Mouse (Mus musculus): ENCODE results near the gene Mapk14. TPM values are rescaled to one million over a fixed set of nuclear protein-coding genes. Genes with fewer than 3 reads are reported as not detected.

Gene Mapk14
- total and polyA plus RNA-seq, 2 experiments from 2014 or later: 20.4 to 33.5 TPM

- no peak overlapping the region for H3K4me2 ChIP-seq (ENCODE audit: low read depth)
- H3K36me3 ChIP-seq (ENCODE audit: insufficient read depth): 0 out of 2 replicates have a peak, but pooled peaks cover 3% of the 10 kb centered on the region
- no peak overlapping the region for H3K9ac ChIP-seq
- DNase-seq (no peak), ATAC-seq (no peak)
- no peak overlapping the region for H3K27ac ChIP-seq (ENCODE audit: low read depth, low read length)
- H3K27me3 ChIP-seq (ENCODE audit: insufficient read depth, low read length): no peaks in the 10 kb centered on the region
- no peak for TF ChIP-seq CTCF (IDR thresholded peaks at IDR 0.05; ENCODE audit: low read depth)
- no peak overlapping the region for H3K4me3 ChIP-seq (ENCODE audit: low read depth, low read length)
- H3K4me1 ChIP-seq (ENCODE audit: insufficient read depth): peaks cover 31% of the 10 kb centered on the region
- no peaks in the 10 kb centered on the region for H3K9me3 ChIP-seq (ENCODE audit: low read length)
- WGBS: 13% methylated on average over 4 of the region's 4 CpGs
These were observed 7.1 kb downstream of the Mapk14 start for GRCm38 (mm10) chr17:28698245-28698644.

GRCm38 (mm10) chr17:28698672-28699071 is 7.5 kb downstream of the Mapk14 start:
- WGBS: 78% methylated on average over 2 of the region's 2 CpGs
- Histone ChIP-seq H3K9ac (no peak overlapping the region), H3K27ac (ENCODE audit: low read depth, low read length) (no peak overlapping the region), H3K27me3 (ENCODE audit: insufficient read depth, low read length) (no peaks in the 10 kb centered on the region), H3K4me3 (ENCODE audit: low read depth, low read length) (no peak overlapping the region), H3K4me2 (ENCODE audit: low read depth) (no peak overlapping the region), H3K4me1 (ENCODE audit: insufficient read depth) (peaks cover 27% of the 10 kb centered on the region), H3K36me3 (ENCODE audit: insufficient read depth) (0 out of 2 replicates have a peak, but pooled peaks cover under 1% of the 10 kb centered on the region), H3K9me3 (ENCODE audit: low read length) (no peaks in the 10 kb centered on the region)
- ATAC-seq: no peak
- TF ChIP-seq CTCF (IDR thresholded peaks at IDR 0.05; ENCODE audit: low read depth): no peak
- no peak for DNase-seq

DNA sequence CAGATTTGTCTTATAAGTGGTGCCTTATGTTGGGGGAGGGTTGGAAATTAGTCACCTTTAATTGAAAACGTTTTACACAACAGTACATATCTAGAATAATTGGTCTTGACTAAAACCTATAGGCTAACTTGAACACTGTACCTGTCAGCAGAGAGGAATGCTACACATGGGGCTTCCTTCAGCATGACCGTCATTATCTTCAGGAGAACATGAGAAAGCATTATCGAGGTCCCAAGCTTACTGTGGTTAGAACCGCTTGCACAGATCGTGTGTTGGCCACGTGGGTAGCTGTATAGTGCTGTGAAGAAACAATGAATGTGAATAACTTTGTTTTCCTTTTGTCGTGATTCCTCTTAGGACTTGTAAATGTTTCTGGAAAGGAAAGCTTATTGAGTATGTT is 8.7 kb downstream of the Mapk14 start:
- Histone ChIP-seq H3K27me3 (ENCODE audit: insufficient read depth, low read length) (no peaks in the 10 kb centered on the region), H3K4me1 (ENCODE audit: insufficient read depth) (peaks cover 23% of the 10 kb centered on the region), H3K27ac (ENCODE audit: low read depth, low read length) (no peak overlapping the region), H3K9me3 (ENCODE audit: low read length) (no peaks in the 10 kb centered on the region), H3K9ac (no peak overlapping the region), H3K4me2 (ENCODE audit: low read depth) (no peak overlapping the region), H3K4me3 (ENCODE audit: low read depth, low read length) (no peak overlapping the region), H3K36me3 (ENCODE audit: insufficient read depth) (no peaks in the 10 kb centered on the region)
- DNase-seq: no peak
- no peak for ATAC-seq
- 84% methylated on average over 7 of the region's 7 CpGs for WGBS
- no peak for TF ChIP-seq CTCF (IDR thresholded peaks at IDR 0.05; ENCODE audit: low read depth)

DNA sequence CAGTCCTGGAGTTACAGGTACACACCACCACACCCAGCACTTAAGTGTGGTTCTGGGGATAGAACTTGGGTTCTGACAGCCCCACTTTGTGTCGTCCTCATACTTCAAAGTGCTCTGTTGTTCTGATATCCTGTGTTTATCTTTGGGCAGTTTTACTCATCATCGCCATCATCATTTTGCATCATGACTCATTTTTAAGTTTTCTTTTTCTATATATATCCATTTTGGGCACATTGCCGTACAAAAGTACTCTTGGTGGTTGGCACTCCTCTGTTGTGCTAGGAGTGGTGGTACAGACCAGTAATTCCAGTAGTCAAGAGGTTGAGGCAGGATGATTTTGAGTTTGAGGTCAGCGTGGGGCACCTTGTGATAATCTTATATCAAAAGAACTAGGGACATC is 10.0 kb downstream of the Mapk14 start:
- Histone ChIP-seq H3K27ac (ENCODE audit: low read depth, low read length) (no peak overlapping the region), H3K27me3 (ENCODE audit: insufficient read depth, low read length) (no peaks in the 10 kb centered on the region), H3K4me2 (ENCODE audit: low read depth) (no peak overlapping the region), H3K36me3 (ENCODE audit: insufficient read depth) (no peaks in the 10 kb centered on the region), H3K9ac (no peak overlapping the region), H3K4me3 (ENCODE audit: low read depth, low read length) (no peak overlapping the region), H3K4me1 (ENCODE audit: insufficient read depth) (peaks cover 23% of the 10 kb centered on the region), H3K9me3 (ENCODE audit: low read length) (no peaks in the 10 kb centered on the region)
- DNase-seq (no peak), ATAC-seq (no peak)
- no peak for TF ChIP-seq CTCF (IDR thresholded peaks at IDR 0.05; ENCODE audit: low read depth)
- WGBS: 93% methylated on average over 4 of the region's 4 CpGs

DNA sequence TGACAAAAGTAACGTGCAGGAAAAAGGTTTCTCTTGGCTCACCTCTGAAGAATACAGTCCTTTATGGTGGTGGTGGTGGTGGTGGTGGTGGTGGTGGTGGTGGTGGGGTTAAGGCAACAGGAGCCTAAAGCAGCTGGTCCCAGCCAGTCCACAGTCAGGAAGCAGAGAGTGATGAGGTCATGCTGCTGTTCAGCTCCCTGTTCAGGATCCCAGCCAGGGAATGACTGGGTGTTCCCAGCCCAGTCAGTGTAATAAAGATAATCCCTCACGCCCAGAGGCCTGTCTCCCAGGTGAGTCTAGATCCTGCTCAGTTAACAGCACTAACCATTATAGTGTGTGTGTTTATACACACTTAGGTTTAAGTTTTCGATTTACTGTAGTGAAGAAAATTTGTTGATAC is 10.6 kb downstream of the Mapk14 start:
- H3K4me1 ChIP-seq (ENCODE audit: insufficient read depth): peaks cover 18% of the 10 kb centered on the region
- TF ChIP-seq CTCF (IDR thresholded peaks at IDR 0.05; ENCODE audit: low read depth): no peak
- H3K27me3 ChIP-seq (ENCODE audit: insufficient read depth, low read length): no peaks in the 10 kb centered on the region
- no peak overlapping the region for H3K4me3 ChIP-seq (ENCODE audit: low read depth, low read length)
- H3K4me2 ChIP-seq (ENCODE audit: low read depth): no peak overlapping the region
- ATAC-seq (no peak), DNase-seq (no peak)
- WGBS: 87% methylated on average over 3 of the region's 3 CpGs
- H3K36me3 ChIP-seq (ENCODE audit: insufficient read depth): no peaks in the 10 kb centered on the region
- no peak overlapping the region for H3K27ac ChIP-seq (ENCODE audit: low read depth, low read length)
- no peaks in the 10 kb centered on the region for H3K9me3 ChIP-seq (ENCODE audit: low read length)
- no peak overlapping the region for H3K9ac ChIP-seq

- no peak overlapping the region for H3K4me2 ChIP-seq (ENCODE audit: low read depth)
- no peak overlapping the region for H3K9ac ChIP-seq
- no peak for TF ChIP-seq CTCF (IDR thresholded peaks at IDR 0.05; ENCODE audit: low read depth)
- WGBS: 84% methylated on average over 2 of the region's 2 CpGs
- H3K4me1 ChIP-seq (ENCODE audit: insufficient read depth): peaks cover 9% of the 10 kb centered on the region; the same call in 1 of the 2 replicates
- H3K27me3 ChIP-seq (ENCODE audit: insufficient read depth, low read length): no peaks in the 10 kb centered on the region
- no peak for ATAC-seq
- no peak for DNase-seq
- no peak overlapping the region for H3K27ac ChIP-seq (ENCODE audit: low read depth, low read length)
- H3K9me3 ChIP-seq (ENCODE audit: low read length): no peaks in the 10 kb centered on the region
- no peaks in the 10 kb centered on the region for H3K36me3 ChIP-seq (ENCODE audit: insufficient read depth)
- H3K4me3 ChIP-seq (ENCODE audit: low read depth, low read length): no peak overlapping the region
These were observed 11.5 kb downstream of the Mapk14 start for GRCm38 (mm10) chr17:28702646-28703045.

DNA sequence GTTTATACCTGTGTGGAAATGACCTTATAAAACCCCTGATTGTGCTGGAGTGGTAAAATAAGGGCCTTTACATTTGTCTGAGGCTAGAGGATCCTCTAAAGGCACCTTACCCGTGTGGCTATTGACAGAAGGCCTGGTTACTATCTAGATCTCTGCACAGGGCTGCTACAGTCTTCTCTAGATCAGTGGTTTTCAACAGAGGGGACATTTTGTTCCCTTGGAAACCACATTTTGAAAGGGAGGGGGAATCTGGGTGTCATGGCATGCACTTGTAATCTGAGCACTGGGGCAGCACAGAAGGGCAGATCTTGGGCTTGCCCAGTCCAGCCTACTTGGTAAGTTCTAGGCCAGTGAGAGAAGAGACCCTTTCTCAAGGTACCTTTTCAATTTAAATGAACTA is 15.6 kb downstream of the Mapk14 start:
- Histone ChIP-seq H3K27me3 (ENCODE audit: insufficient read depth, low read length) (no peaks in the 10 kb centered on the region), H3K4me2 (ENCODE audit: low read depth) (no peak overlapping the region), H3K9ac (no peak overlapping the region), H3K4me3 (ENCODE audit: low read depth, low read length) (no peak overlapping the region), H3K9me3 (ENCODE audit: low read length) (no peaks in the 10 kb centered on the region), H3K36me3 (ENCODE audit: insufficient read depth) (no peaks in the 10 kb centered on the region), H3K4me1 (ENCODE audit: insufficient read depth) (no peaks in the 10 kb centered on the region), H3K27ac (ENCODE audit: low read depth, low read length) (no peak overlapping the region)
- no peak for TF ChIP-seq CTCF (IDR thresholded peaks at IDR 0.05; ENCODE audit: low read depth)
- no peak for ATAC-seq
- 44% methylated on average over 1 of the region's 1 CpGs for WGBS
- DNase-seq: no peak

Measured in forebrain, postnatal 0 days (tissue).